ENCODE assay signal across 7 mouse cellular contexts in the genomic region with DNA sequence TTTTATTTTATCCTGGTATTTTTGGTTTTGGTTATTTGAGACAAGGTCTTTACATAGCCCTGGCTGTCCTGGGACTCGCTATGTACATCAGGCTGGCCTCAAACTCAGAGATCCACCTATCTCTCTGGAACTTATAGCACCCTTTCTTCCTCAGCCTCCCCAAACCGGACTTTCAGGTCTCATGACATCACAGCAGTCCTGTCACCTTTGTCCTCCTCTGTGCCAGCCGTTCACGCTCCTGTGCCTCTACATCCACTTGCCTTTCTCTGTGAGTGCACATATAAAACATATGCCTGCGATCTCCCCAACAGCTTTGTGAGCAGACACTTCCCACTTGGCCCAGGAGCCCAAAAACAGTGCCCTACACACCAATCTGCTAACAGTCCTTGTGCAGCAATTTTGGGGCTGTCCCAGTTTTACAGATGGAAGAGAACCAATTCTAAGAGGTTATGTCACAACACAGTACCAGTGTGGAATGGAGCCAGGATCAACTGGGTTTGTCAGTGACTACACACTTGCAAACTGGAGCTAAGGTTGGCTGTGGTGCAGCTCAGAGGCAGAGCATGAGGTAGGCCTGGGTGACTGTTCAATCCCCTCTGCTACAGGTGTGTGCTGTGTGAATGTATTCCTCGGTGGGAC. TPM values are rescaled to one million over a fixed set of nuclear protein-coding genes. Genes with fewer than 3 reads are reported as not detected.
DNase-seq lines count a peak whose midpoint lies in the region; ATAC-seq and TF ChIP-seq lines count a peak whose summit lies in the region.

No protein-coding gene starts in this region.

- no peaks in the 10 kb centered on the region for H3K27me3 ChIP-seq in liver, adult 2 months (ENCODE audit: control insufficient read depth, insufficient read depth, low read length)
- no peaks in the 10 kb centered on the region for H3K27me3 ChIP-seq in embryonic facial prominence, embryonic 13.5 days
- H3K27me3 ChIP-seq in kidney, embryonic 14.5 days (ENCODE audit: control insufficient read depth, insufficient read depth, low read length), result no peaks in the 10 kb centered on the region

- DNase-seq in liver, adult 2 months (ENCODE audit: extremely low read depth, low read depth, low spot score), result peak; percentile 98
- no peak for DNase-seq in liver
- peak; percentile 77 for DNase-seq in lung, postnatal 36 days
- no peak for DNase-seq in B cell, adult 2 months

- no peak for TF ChIP-seq CTCF in liver, adult 2 months (IDR thresholded peaks at IDR 0.05; ENCODE audit: low read depth, low read length)

- ATAC-seq in embryonic facial prominence, embryonic 13.5 days (ENCODE audit: insufficient number of reproducible peaks, insufficient read depth, low FRiP score, low TSS enrichment, low read depth), result no peak
- no peak for ATAC-seq in kidney, embryonic 14.5 days (ENCODE audit: low FRiP score, low TSS enrichment)
- no peak for ATAC-seq in activated CD4-positive, CD25-positive, alpha-beta regulatory T cell, adult 4 months

- H3K36me3 ChIP-seq in liver, adult 2 months (ENCODE audit: control insufficient read depth, insufficient read depth, low read length), result no peaks in the 10 kb centered on the region
- H3K36me3 ChIP-seq in embryonic facial prominence, embryonic 13.5 days, result peaks cover 21% of the 10 kb centered on the region; the same call in 1 of the 2 replicates
- no peaks in the 10 kb centered on the region for H3K36me3 ChIP-seq in kidney, embryonic 14.5 days (ENCODE audit: control insufficient read depth, insufficient read depth, low read length)

- H3K4me2 ChIP-seq in embryonic facial prominence, embryonic 13.5 days, result no peak overlapping the region
- no peak overlapping the region for H3K4me2 ChIP-seq in kidney, embryonic 14.5 days (replicated peaks; ENCODE audit: low read depth, low read length)

- H3K4me1 ChIP-seq in liver, adult 2 months (ENCODE audit: control insufficient read depth, insufficient read depth, low read length), result peaks cover 48% of the 10 kb centered on the region
- peaks cover 55% of the 10 kb centered on the region for H3K4me1 ChIP-seq in embryonic facial prominence, embryonic 13.5 days
- peaks cover 52% of the 10 kb centered on the region for H3K4me1 ChIP-seq in kidney, embryonic 14.5 days (ENCODE audit: control insufficient read depth, insufficient read depth, low read length)

- no peaks in the 10 kb centered on the region for H3K9me3 ChIP-seq in embryonic facial prominence, embryonic 13.5 days
- H3K9me3 ChIP-seq in kidney, embryonic 14.5 days (ENCODE audit: control insufficient read depth, low read length), result no peaks in the 10 kb centered on the region

- peak overlapping the region; percentile 90 for H3K27ac ChIP-seq in liver, adult 2 months (replicated peaks; ENCODE audit: insufficient read depth, low read depth, low read length)
- H3K27ac ChIP-seq in embryonic facial prominence, embryonic 13.5 days, result peak overlapping the region; percentile 73
- peak overlapping the region; percentile 90 for H3K27ac ChIP-seq in kidney, embryonic 14.5 days (ENCODE audit: low read depth, low read length)

- H3K79me2 ChIP-seq in liver, adult 2 months (ENCODE audit: control insufficient read depth, insufficient read depth, low read length), result peaks cover 26% of the 10 kb centered on the region

- TF ChIP-seq POLR2A in liver, adult 2 months (IDR thresholded peaks at IDR 0.05; ENCODE audit: extremely low read depth, insufficient read depth, low read length), result no peak

- 23% methylated on average over 6 of the region's 6 CpGs for WGBS in liver, adult 2 months
- WGBS in embryonic facial prominence, embryonic 13.5 days, result 73% methylated on average over 6 of the region's 6 CpGs
- 46% methylated on average over 6 of the region's 6 CpGs for WGBS in kidney, embryonic 14.5 days

- H3K4me3 ChIP-seq in liver, adult 2 months (ENCODE audit: insufficient read depth, low read depth, low read length), result peak overlapping the region; percentile 0; the same call in 1 of the 2 replicates
- H3K4me3 ChIP-seq in embryonic facial prominence, embryonic 13.5 days, result no peak overlapping the region
- no peak overlapping the region for H3K4me3 ChIP-seq in kidney, embryonic 14.5 days (ENCODE audit: low read length)

- peak overlapping the region; percentile 9 for H3K9ac ChIP-seq in liver, adult 2 months (ENCODE audit: low read depth, low read length)
- peak overlapping the region; percentile 40 for H3K9ac ChIP-seq in embryonic facial prominence, embryonic 13.5 days
- no peak overlapping the region for H3K9ac ChIP-seq in kidney, embryonic 14.5 days (ENCODE audit: low read depth, low read length)

RNA-seq across cellular contexts. Expression of gene Szrd1, which starts 8.8 kb away (rescaled TPM):
- 26.6 and 39.5 TPM in 2 replicates for total RNA-seq in liver, adult 2 months (2014; rRNA removed)
- 43.6 and 46.8 TPM in 2 replicates for polyA plus RNA-seq in liver, adult 2 months (2012; rRNA removed)
- polyA plus RNA-seq in embryonic facial prominence, embryonic 13.5 days (2015; fragmentation: Nextera tagmentation; extraction: Ambion mirVana), result 40.5 and 42.4 TPM in 2 replicates
- polyA plus RNA-seq in kidney, embryonic 14.5 days (2014; fragmentation: Nextera tagmentation; extraction: Ambion mirVana), result 23.3 and 46.4 TPM in 2 replicates
- polyA plus RNA-seq in activated CD4-positive, CD25-positive, alpha-beta regulatory T cell, adult 4 months (2017; shearing (Covaris generic)), result 10 to 100 TPM; 51.2 to 77.0 TPM

RNA-seq across cellular contexts. Expression of gene Fbxo42, which starts 16.9 kb away (rescaled TPM):
- total RNA-seq in liver, adult 2 months (2014; rRNA removed), result 2.0 and 2.8 TPM in 2 replicates
- polyA plus RNA-seq in liver, adult 2 months (2012; rRNA removed), result 4.6 and 6.3 TPM in 2 replicates
- polyA plus RNA-seq in embryonic facial prominence, embryonic 13.5 days (2015; fragmentation: Nextera tagmentation; extraction: Ambion mirVana), result 23.3 and 24.2 TPM in 2 replicates
- polyA plus RNA-seq in kidney, embryonic 14.5 days (2014; fragmentation: Nextera tagmentation; extraction: Ambion mirVana), result 22.0 and 26.8 TPM in 2 replicates
- 1 to 10 TPM; 5.0 to 7.3 TPM for polyA plus RNA-seq in activated CD4-positive, CD25-positive, alpha-beta regulatory T cell, adult 4 months (2017; shearing (Covaris generic))

RNA-seq across cellular contexts. Expression of gene Spata21, which starts 42.7 kb away (rescaled TPM):
- not detected in 2 replicates for total RNA-seq in liver, adult 2 months (2014; rRNA removed)
- not detected in 2 replicates for polyA plus RNA-seq in liver, adult 2 months (2012; rRNA removed)
- polyA plus RNA-seq in embryonic facial prominence, embryonic 13.5 days (2015; fragmentation: Nextera tagmentation; extraction: Ambion mirVana), result 0.22 and 0.32 TPM in 2 replicates
- polyA plus RNA-seq in kidney, embryonic 14.5 days (2014; fragmentation: Nextera tagmentation; extraction: Ambion mirVana), result 0.27 and 0.95 TPM in 2 replicates
- polyA plus RNA-seq in activated CD4-positive, CD25-positive, alpha-beta regulatory T cell, adult 4 months (2017; shearing (Covaris generic)), result under 1 TPM; 0.29 to 0.88 TPM

RNA-seq across cellular contexts. Expression of gene Necap2, which starts 52.7 kb away (rescaled TPM):
- total RNA-seq in liver, adult 2 months (2014; rRNA removed), result 5.2 and 8.5 TPM in 2 replicates
- 7.6 and 11.3 TPM in 2 replicates for polyA plus RNA-seq in liver, adult 2 months (2012; rRNA removed)
- 76.7 and 83.5 TPM in 2 replicates for polyA plus RNA-seq in embryonic facial prominence, embryonic 13.5 days (2015; fragmentation: Nextera tagmentation; extraction: Ambion mirVana)
- polyA plus RNA-seq in kidney, embryonic 14.5 days (2014; fragmentation: Nextera tagmentation; extraction: Ambion mirVana), result 64.4 and 79.8 TPM in 2 replicates
- polyA plus RNA-seq in activated CD4-positive, CD25-positive, alpha-beta regulatory T cell, adult 4 months (2017; shearing (Covaris generic)), result 100 to 1,000 TPM in 1 of 2 experiments, 10 to 100 TPM in 1; 85.5 to 101 TPM

Comparison
In these comparisons a context has a peak if more than half of its experiments do, and no peak if none do; other contexts are left out.
1. DNase-seq: peak in liver, adult 2 months (single experiment) and lung, postnatal 36 days (single experiment); none in liver (single experiment) and B cell, adult 2 months (0 of 2).
2. Peak in every context shown above with its lines, with median percentiles within 50 percentile points of each other: H3K27ac ChIP-seq.